Mouse (Mus musculus) thymus, adult 18-20 months (tissue): ENCODE results near the gene 1700028K03Rik.

Experiments
- DNase-seq, 2 experiments: peaks; one replicate each; pipeline ENCODE4 v3.0.0; 2022; ENCODE audit warnings: mixed read lengths in 2 of 2

The 1700028K03Rik gene

GRCm38 (mm10) chr5:107534581-107534980, at the start of gene 1700028K03Rik:
Gene 1700028K03Rik (plus strand): TSS chr5:107534709.
- no peak for DNase-seq

GRCm38 (mm10) chr5:107488996-107489395, 45.5 kb upstream of the 1700028K03Rik start:
- DNase-seq, result no peak

GRCm38 (mm10) chr5:107491036-107491435, 43.5 kb upstream of the 1700028K03Rik start:
- DNase-seq, result no peak

GRCm38 (mm10) chr5:107492471-107492870, 42.0 kb upstream of the 1700028K03Rik start:
- DNase-seq, result no peak

- no peak for DNase-seq
These were observed 39.8 kb upstream of the 1700028K03Rik start for GRCm38 (mm10) chr5:107494759-107495158.

- no peak for DNase-seq
These were observed 38.5 kb upstream of the 1700028K03Rik start for GRCm38 (mm10) chr5:107496047-107496446.

GRCm38 (mm10) chr5:107497519-107498501, 36.7 kb upstream of the 1700028K03Rik start:
- DNase-seq, result no peak

- DNase-seq, result no peak
These were observed 35.7 kb upstream of the 1700028K03Rik start for GRCm38 (mm10) chr5:107498806-107499310.

GRCm38 (mm10) chr5:107499891-107500535, 34.5 kb upstream of the 1700028K03Rik start:
- DNase-seq, result no peak

- no peak for DNase-seq
These were observed 33.8 kb upstream of the 1700028K03Rik start for GRCm38 (mm10) chr5:107500741-107501140.

GRCm38 (mm10) chr5:107507321-107507720, 27.2 kb upstream of the 1700028K03Rik start, which contains the start of gene Gm42669:
Gene Gm42669 (plus strand): TSS chr5:107507621.
- DNase-seq, result no peak

GRCm38 (mm10) chr5:107510503-107510902, 24.0 kb upstream of the 1700028K03Rik start:
- no peak for DNase-seq

- no peak for DNase-seq
These were observed 23.2 kb upstream of the 1700028K03Rik start for GRCm38 (mm10) chr5:107511326-107511725.

GRCm38 (mm10) chr5:107513583-107513982, 20.9 kb upstream of the 1700028K03Rik start:
- DNase-seq, result peak; percentile 66 to 69

- no peak for DNase-seq
These were observed 19.1 kb upstream of the 1700028K03Rik start for GRCm38 (mm10) chr5:107515453-107515852.

GRCm38 (mm10) chr5:107516087-107516486, 18.4 kb upstream of the 1700028K03Rik start:
- DNase-seq, result no peak

GRCm38 (mm10) chr5:107518602-107519001, 15.9 kb upstream of the 1700028K03Rik start:
- DNase-seq, result no peak

GRCm38 (mm10) chr5:107521386-107521785, 13.1 kb upstream of the 1700028K03Rik start:
- DNase-seq, result no peak

GRCm38 (mm10) chr5:107521897-107522296, 12.6 kb upstream of the 1700028K03Rik start:
- DNase-seq, result no peak

- DNase-seq, result no peak
These were observed 10.2 kb upstream of the 1700028K03Rik start for GRCm38 (mm10) chr5:107524281-107524680.

GRCm38 (mm10) chr5:107528856-107529255, 5.7 kb upstream of the 1700028K03Rik start:
- no peak for DNase-seq

- no peak for DNase-seq
These were observed 919 bp upstream of the 1700028K03Rik start for GRCm38 (mm10) chr5:107533590-107533989.

- no peak for DNase-seq
These were observed 7.2 kb downstream of the 1700028K03Rik start for GRCm38 (mm10) chr5:107541696-107542095.
